In the genomic region with DNA sequence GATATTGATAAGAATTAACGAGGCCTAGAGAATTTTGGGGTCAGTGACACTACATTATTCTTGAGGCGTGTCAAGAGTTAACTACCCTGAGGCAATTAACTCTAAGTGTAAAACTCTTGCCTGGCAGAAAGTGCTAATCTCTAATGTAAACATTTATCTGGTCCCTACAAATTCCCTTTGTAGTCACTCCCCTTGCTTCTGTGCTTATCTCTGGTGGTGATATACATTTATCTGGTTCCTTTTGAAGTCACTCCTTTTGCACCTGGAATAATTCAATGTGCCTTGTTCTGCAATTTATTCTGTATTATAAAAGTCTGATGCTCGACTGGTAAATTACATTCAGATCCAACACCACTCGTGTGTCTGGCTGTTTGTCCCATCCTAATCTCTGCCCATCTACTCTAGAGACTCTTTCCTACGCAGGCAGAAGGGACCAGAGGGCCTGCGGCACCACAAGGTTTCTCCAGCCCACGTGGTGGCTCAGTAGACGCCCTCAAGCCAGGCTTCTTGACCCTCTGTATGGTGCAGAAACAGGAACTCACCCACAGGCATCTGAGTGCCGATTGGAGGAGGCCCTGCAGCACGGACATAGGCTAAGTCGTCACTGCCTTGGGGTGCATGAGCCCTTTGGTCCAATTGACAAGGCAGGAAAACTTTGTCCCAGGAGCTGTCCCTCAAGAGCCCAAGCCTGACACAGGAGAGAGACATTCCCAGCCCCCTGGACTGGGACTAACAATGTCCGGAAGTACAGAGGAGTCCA, we compare ENCODE assay signal across 8 mouse cellular contexts. TPM values are rescaled to one million over a fixed set of nuclear protein-coding genes. Genes with fewer than 3 reads are reported as not detected.
A peak's percentile ranks its signal among the peaks of the same experiment; 100 is the strongest.
DNase-seq lines count a peak whose midpoint lies in the region; ATAC-seq and TF ChIP-seq lines count a peak whose summit lies in the region.
"Not testable (repeated sequence)": the region's sequence is repeated elsewhere in the genome, so short reads cannot be mapped to it uniquely, and the experiment has no call there.

No protein-coding gene starts in this region.

- DNase-seq in ES-CJ7 (ENCODE audit: low read depth, low spot score) = peak; percentile 50
- DNase-seq in intestine, embryonic 14.5 days (ENCODE audit: low spot score) = not testable (repeated sequence)
- DNase-seq in liver, embryonic 11.5 days (ENCODE audit: low spot score) = peak; percentile 72
- peak; percentile 45 for DNase-seq in lung, embryonic 14.5 days
- DNase-seq in stomach, postnatal 0 days (ENCODE audit: low spot score) = peak; percentile 38

- peak overlapping the region; percentile 35; the same call in 1 of the 2 replicates for H3K4me2 ChIP-seq in heart, embryonic 11.5 days
- not testable (repeated sequence) for H3K4me2 ChIP-seq in intestine, embryonic 14.5 days (ENCODE audit: low read length); lung, embryonic 14.5 days; stomach, postnatal 0 days (replicated peaks; ENCODE audit: low read depth)
- peak overlapping the region; percentile 36 for H3K4me2 ChIP-seq in liver, embryonic 11.5 days

- not testable (repeated sequence) for H3K9me3 ChIP-seq in heart, embryonic 11.5 days (replicated peaks; ENCODE audit: control insufficient read depth, low read length); intestine, embryonic 14.5 days (ENCODE audit: control insufficient read depth, low read length); liver, embryonic 11.5 days (ENCODE audit: control insufficient read depth, low read length); lung, embryonic 14.5 days (ENCODE audit: low read depth, low read length); stomach, postnatal 0 days (ENCODE audit: control insufficient read depth, low read length)

- H3K27ac ChIP-seq in bone marrow macrophage, adult 2 months (ENCODE audit: insufficient read depth, low read depth, low read length) = peak overlapping the region; percentile 62
- H3K27ac ChIP-seq in heart, embryonic 11.5 days (ENCODE audit: low read depth, low read length); intestine, embryonic 14.5 days (ENCODE audit: low read depth); lung, embryonic 14.5 days (ENCODE audit: low read depth); stomach, postnatal 0 days (replicated peaks): not testable (repeated sequence)
- peak overlapping the region; percentile 59 for H3K27ac ChIP-seq in liver, embryonic 11.5 days (ENCODE audit: low read depth, low read length)

- not testable (repeated sequence) for TF ChIP-seq POLR2A in bone marrow macrophage, adult 2 months (IDR thresholded peaks at IDR 0.05; ENCODE audit: borderline replicate concordance, low read depth, low read length)

- peaks cover 17% of the 10 kb centered on the region for H3K36me3 ChIP-seq in heart, embryonic 11.5 days (ENCODE audit: control insufficient read depth, insufficient read depth, low read length)
- peaks cover 33% of the 10 kb centered on the region for H3K36me3 ChIP-seq in intestine, embryonic 14.5 days (ENCODE audit: control insufficient read depth, insufficient read depth, low read length)
- H3K36me3 ChIP-seq in liver, embryonic 11.5 days (ENCODE audit: control insufficient read depth, insufficient read depth, low read length) = peaks cover 23% of the 10 kb centered on the region
- H3K36me3 ChIP-seq in lung, embryonic 14.5 days (ENCODE audit: insufficient read depth) = peaks cover 33% of the 10 kb centered on the region
- not testable (repeated sequence) for H3K36me3 ChIP-seq in stomach, postnatal 0 days (ENCODE audit: control insufficient read depth, insufficient read depth, low read length)

- not testable (repeated sequence) for TF ChIP-seq CTCF in bone marrow macrophage, adult 2 months (IDR thresholded peaks at IDR 0.05; ENCODE audit: low read depth, low read length); lung, embryonic 14.5 days (IDR thresholded peaks at IDR 0.05; ENCODE audit: low read depth); stomach, postnatal 0 days (IDR thresholded peaks at IDR 0.05; ENCODE audit: low read depth)

- H3K9ac ChIP-seq in heart, embryonic 11.5 days (ENCODE audit: low read depth, low read length); intestine, embryonic 14.5 days (ENCODE audit: low read length); lung, embryonic 14.5 days; stomach, postnatal 0 days (ENCODE audit: low read length): not testable (repeated sequence)
- H3K9ac ChIP-seq in liver, embryonic 11.5 days (ENCODE audit: low read depth, low read length) = peak overlapping the region; percentile 38; the same call in 1 of the 2 replicates

- not testable (repeated sequence) for H3K4me3 ChIP-seq in bone marrow macrophage, adult 2 months (ENCODE audit: insufficient read depth, low read length); heart, embryonic 11.5 days (ENCODE audit: low read depth, low read length); intestine, embryonic 14.5 days (ENCODE audit: low read depth, low read length); liver, embryonic 11.5 days (ENCODE audit: low read depth, low read length); lung, embryonic 14.5 days (ENCODE audit: low read depth, low read length); stomach, postnatal 0 days (ENCODE audit: low read depth, low read length)

- not testable (repeated sequence) for ATAC-seq in heart, embryonic 11.5 days (replicated peaks; ENCODE audit: insufficient number of reproducible peaks, low FRiP score, low TSS enrichment)
- ATAC-seq in intestine, embryonic 14.5 days (replicated peaks; ENCODE audit: low FRiP score, low TSS enrichment, low read depth) = 0 out of 2 replicates have a peak, but pooled peaks have one; percentile 36
- ATAC-seq in liver, embryonic 11.5 days (replicated peaks; ENCODE audit: low FRiP score) = peak; percentile 85
- peak; percentile 40 for ATAC-seq in lung, embryonic 14.5 days (ENCODE audit: insufficient read depth)
- peak; percentile 77 for ATAC-seq in megakaryocyte-erythroid progenitor cell, adult 5-6 weeks (replicated peaks; ENCODE audit: low FRiP score, low TSS enrichment, poor library complexity, severe bottlenecking)
- peak; percentile 58 for ATAC-seq in stomach, postnatal 0 days (ENCODE audit: low FRiP score, low TSS enrichment)

- TF ChIP-seq EP300 in stomach, postnatal 0 days (optimal IDR thresholded peaks at IDR 0.05) = not testable (repeated sequence)

- peaks cover 34% of the 10 kb centered on the region for H3K4me1 ChIP-seq in bone marrow macrophage, adult 2 months (ENCODE audit: control insufficient read depth, insufficient read depth, low read length)
- H3K4me1 ChIP-seq in heart, embryonic 11.5 days (ENCODE audit: control insufficient read depth, insufficient read depth, low read length); lung, embryonic 14.5 days (ENCODE audit: insufficient read depth); stomach, postnatal 0 days (replicated peaks; ENCODE audit: control insufficient read depth, insufficient read depth): not testable (repeated sequence)
- peaks cover 15% of the 10 kb centered on the region for H3K4me1 ChIP-seq in intestine, embryonic 14.5 days (replicated peaks; ENCODE audit: control insufficient read depth, insufficient read depth, low read length)
- peaks cover 28% of the 10 kb centered on the region for H3K4me1 ChIP-seq in liver, embryonic 11.5 days (replicated peaks; ENCODE audit: control insufficient read depth, insufficient read depth, low read length)

- 13% methylated on average over 10 of the region's 12 CpGs for WGBS in heart, embryonic 11.5 days (ENCODE audit: insufficient replicate concordance)
- 20% methylated on average over 10 of the region's 12 CpGs for WGBS in intestine, embryonic 14.5 days
- 13% methylated on average over 10 of the region's 12 CpGs for WGBS in liver, embryonic 11.5 days
- WGBS in lung, embryonic 14.5 days = 13% methylated on average over 10 of the region's 12 CpGs
- 24% methylated on average over 10 of the region's 12 CpGs for WGBS in stomach, postnatal 0 days

- not testable (repeated sequence) for H3K27me3 ChIP-seq in heart, embryonic 11.5 days (ENCODE audit: control insufficient read depth, insufficient read depth, low read length); intestine, embryonic 14.5 days (replicated peaks; ENCODE audit: control insufficient read depth, insufficient read depth, low read length); liver, embryonic 11.5 days (replicated peaks; ENCODE audit: control insufficient read depth, insufficient read depth, low read length); lung, embryonic 14.5 days (ENCODE audit: insufficient read depth, low read length); stomach, postnatal 0 days (ENCODE audit: control insufficient read depth, insufficient read depth, low read length)

RNA-seq across cellular contexts. Expression of gene Tkt, which starts 29.3 kb away (rescaled TPM):
- 305 and 412 TPM in 2 replicates for polyA plus RNA-seq in bone marrow macrophage, adult 2 months (2012; ENCODE audit: insufficient read depth, insufficient read length, missing spikeins)
- 38.6 and 54.6 TPM in 2 replicates for polyA plus RNA-seq in heart, embryonic 11.5 days (2014; fragmentation: Nextera tagmentation; extraction: Ambion mirVana)
- 134 and 167 TPM in 2 replicates for polyA plus RNA-seq in intestine, embryonic 14.5 days (2014; fragmentation: Nextera tagmentation; extraction: Ambion mirVana)
- 184 and 210 TPM in 2 replicates for polyA plus RNA-seq in liver, embryonic 11.5 days (2014; fragmentation: Nextera tagmentation; extraction: Ambion mirVana)
- polyA plus RNA-seq in lung, embryonic 14.5 days (2014; fragmentation: Nextera tagmentation; extraction: Ambion mirVana) = 145 and 152 TPM in 2 replicates
- total RNA-seq in megakaryocyte-erythroid progenitor cell, adult 5-6 weeks (2014; fragmentation: Nextera tagmentation) = 485 and 613 TPM in 2 replicates
- 500 and 571 TPM in 2 replicates for total RNA-seq in megakaryocyte-erythroid progenitor cell, adult 5-6 weeks (2017)
- 200 and 202 TPM in 2 replicates for polyA plus RNA-seq in stomach, postnatal 0 days (2015; fragmentation: Nextera tagmentation; extraction: Ambion mirVana)

RNA-seq across cellular contexts. Expression of gene Prkcd, which starts 48.5 kb away (rescaled TPM):
- 404 TPM in 2 replicates for polyA plus RNA-seq in bone marrow macrophage, adult 2 months (2012; ENCODE audit: insufficient read depth, insufficient read length, missing spikeins)
- 25.5 and 28.1 TPM in 2 replicates for polyA plus RNA-seq in heart, embryonic 11.5 days (2014; fragmentation: Nextera tagmentation; extraction: Ambion mirVana)
- 43.2 and 46.5 TPM in 2 replicates for polyA plus RNA-seq in intestine, embryonic 14.5 days (2014; fragmentation: Nextera tagmentation; extraction: Ambion mirVana)
- polyA plus RNA-seq in liver, embryonic 11.5 days (2014; fragmentation: Nextera tagmentation; extraction: Ambion mirVana) = 34.7 and 38.4 TPM in 2 replicates
- polyA plus RNA-seq in lung, embryonic 14.5 days (2014; fragmentation: Nextera tagmentation; extraction: Ambion mirVana) = 48.9 and 54.0 TPM in 2 replicates
- 33.4 and 47.3 TPM in 2 replicates for total RNA-seq in megakaryocyte-erythroid progenitor cell, adult 5-6 weeks (2014; fragmentation: Nextera tagmentation)
- total RNA-seq in megakaryocyte-erythroid progenitor cell, adult 5-6 weeks (2017) = 20.7 and 32.0 TPM in 2 replicates
- polyA plus RNA-seq in stomach, postnatal 0 days (2015; fragmentation: Nextera tagmentation; extraction: Ambion mirVana) = 62.8 and 72.3 TPM in 2 replicates
